Mouse (Mus musculus): ENCODE results near the gene Tmem44. TPM values are rescaled to one million over a fixed set of nuclear protein-coding genes. Genes with fewer than 3 reads are reported as not detected.

Gene Tmem44
- polyA plus RNA-seq (2014; fragmentation: Nextera tagmentation; extraction: Ambion mirVana), result 30.9 and 32.0 TPM in 2 replicates

DNA sequence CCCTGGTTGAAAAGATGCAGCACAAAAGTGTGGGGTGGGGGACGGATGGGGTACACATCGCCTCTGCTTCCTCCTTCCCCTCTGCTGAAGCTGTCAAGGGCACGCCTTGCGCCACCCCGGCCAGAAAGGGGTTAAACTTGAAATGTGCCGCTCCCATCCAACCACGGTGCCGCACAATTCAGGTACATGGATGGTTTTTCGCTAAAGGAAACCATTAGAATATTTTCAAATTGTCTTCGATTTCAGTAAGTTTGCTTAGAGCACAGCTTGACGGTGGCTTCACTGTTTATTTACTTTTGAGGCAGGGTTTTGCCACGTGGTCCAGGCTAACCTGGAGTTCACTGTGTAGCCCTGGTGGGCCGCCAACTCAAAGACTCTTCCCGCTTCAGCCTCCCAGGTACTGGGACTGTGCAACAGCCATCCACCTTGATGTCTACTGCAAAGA is at the start of gene Tmem44:
Tmem44 (minus strand) TSS at position 95 of the 445 bp plus-strand sequence.
- Histone ChIP-seq H3K4me3 (ENCODE audit: low read depth, low read length) (peak within 1 kb of the TSS; percentile 73), H3K27me3 (ENCODE audit: control insufficient read depth, insufficient read depth, low read length) (no peaks in the 10 kb centered on the region; the same call in 1 of the 2 replicates), H3K9ac (ENCODE audit: low read depth, low read length) (peak within 1 kb of the TSS; percentile 97), H3K36me3 (ENCODE audit: control insufficient read depth, insufficient read depth, low read length) (0 out of 2 replicates have a peak, but pooled peaks cover 6% of the 10 kb centered on the region), H3K27ac (ENCODE audit: low read depth, low read length) (peak within 1 kb of the TSS; percentile 31; the same call in 1 of the 2 replicates), H3K9me3 (ENCODE audit: control insufficient read depth, low read length) (0 out of 2 replicates have a peak, but pooled peaks cover 2% of the 10 kb centered on the region), H3K4me2 (replicated peaks; ENCODE audit: low read depth, low read length) (peak within 1 kb of the TSS; percentile 62), H3K4me1 (replicated peaks; ENCODE audit: control insufficient read depth, insufficient read depth, low read length) (no peaks in the 10 kb centered on the region; the same call in 1 of the 2 replicates)
- no peak for DNase-seq (ENCODE audit: low spot score)
- WGBS, result 8% methylated on average over 14 of the region's 14 CpGs
- peak; percentile 79 for ATAC-seq (ENCODE audit: low FRiP score)

DNA sequence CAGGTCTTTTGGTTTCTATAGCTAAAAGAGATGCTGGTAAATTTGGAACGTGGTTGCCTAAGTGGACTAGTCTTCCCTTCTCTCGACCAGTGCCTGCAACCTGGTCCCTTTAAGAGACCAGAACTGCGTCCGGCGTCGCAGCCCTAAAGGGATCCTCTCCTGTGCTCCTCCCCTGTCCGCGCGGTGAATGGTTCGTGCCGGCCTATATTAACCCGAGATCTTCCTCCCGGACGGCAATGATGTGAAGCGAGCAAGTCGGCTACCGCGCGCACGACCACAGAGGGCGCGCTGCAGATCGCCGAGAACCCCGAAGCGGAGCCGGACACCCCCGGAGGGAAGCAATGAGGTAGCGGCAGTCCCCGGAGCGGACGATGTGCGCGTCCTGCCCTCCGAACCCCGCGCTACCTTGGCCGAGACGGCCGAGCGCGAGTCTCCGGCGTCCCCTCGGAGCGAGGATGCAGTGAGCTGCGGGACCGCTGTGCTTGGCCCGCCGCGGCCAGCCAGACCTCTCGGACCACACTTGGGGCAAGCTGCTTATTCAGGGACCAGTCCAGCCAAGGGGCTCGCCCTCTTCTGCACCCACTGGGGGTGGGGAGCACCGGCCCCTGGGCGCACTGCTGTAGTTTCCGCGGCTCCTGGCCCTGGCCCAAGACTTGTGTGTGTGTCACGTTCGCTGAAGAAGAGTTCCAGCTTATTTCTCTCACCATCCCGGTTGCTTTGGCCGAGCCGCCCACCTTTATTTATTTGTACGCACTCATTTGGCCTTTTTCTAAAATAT is 49.0 kb upstream of the Tmem44 start, which contains the start of gene Fam43a:
Fam43a (plus strand) TSS at position 233 of the 778 bp plus-strand sequence.
- Histone ChIP-seq H3K4me1 (replicated peaks; ENCODE audit: control insufficient read depth, insufficient read depth, low read length) (peaks cover 10% of the 10 kb centered on the region), H3K4me2 (replicated peaks; ENCODE audit: low read depth, low read length) (peak within 1 kb of the TSS; percentile 89), H3K27ac (ENCODE audit: low read depth, low read length) (0 out of 2 replicates have a peak within 1 kb of the TSS, but pooled peaks have one; percentile 3), H3K4me3 (ENCODE audit: low read depth, low read length) (peak within 1 kb of the TSS; percentile 47), H3K9me3 (ENCODE audit: control insufficient read depth, low read length) (no peaks in the 10 kb centered on the region), H3K9ac (ENCODE audit: low read depth, low read length) (peak within 1 kb of the TSS; percentile 70), H3K36me3 (ENCODE audit: control insufficient read depth, insufficient read depth, low read length) (no peaks in the 10 kb centered on the region), H3K27me3 (ENCODE audit: control insufficient read depth, insufficient read depth, low read length) (peaks cover 14% of the 10 kb centered on the region)
- ATAC-seq (ENCODE audit: low FRiP score) (peak; percentile 77), DNase-seq (ENCODE audit: low spot score) (peak; percentile 91)
- WGBS, result under 1% methylated on average over 63 of the region's 63 CpGs

DNA sequence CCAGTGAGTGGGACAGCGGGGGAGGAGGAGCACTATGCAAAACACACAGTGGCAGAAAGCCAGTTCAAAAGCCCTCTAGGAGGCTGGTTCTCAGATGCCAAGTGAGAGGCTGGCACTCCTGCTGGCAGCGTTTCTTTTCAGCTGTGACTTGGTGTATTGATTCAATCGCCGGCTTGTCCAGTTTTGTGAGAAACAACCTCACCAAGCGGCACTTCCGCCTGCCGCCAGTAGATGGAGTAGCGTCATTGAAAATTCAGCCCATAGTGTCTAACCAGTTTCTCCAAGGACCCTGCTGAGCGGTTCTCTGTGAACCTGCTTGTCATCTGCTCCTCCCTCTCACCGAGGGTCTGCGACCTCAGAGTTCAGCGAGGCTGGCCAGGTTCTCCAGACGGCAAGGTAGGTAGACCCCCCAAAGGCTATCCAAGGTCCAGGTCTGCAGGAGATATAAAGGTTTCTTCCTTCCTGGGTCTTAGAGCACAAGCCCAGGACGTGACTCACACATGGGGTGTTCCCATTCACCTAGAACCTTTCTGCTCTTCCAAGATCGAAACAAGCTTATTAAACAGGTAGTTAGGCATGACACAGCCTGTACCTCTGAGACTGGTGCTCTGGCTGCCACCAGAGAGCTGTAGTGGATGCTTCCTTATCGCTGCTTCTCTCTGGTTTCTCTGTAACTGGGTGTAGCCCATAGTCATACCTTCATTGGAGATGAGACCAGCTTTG is 46.5 kb upstream of the Tmem44 start:
- Histone ChIP-seq H3K27ac (ENCODE audit: low read depth, low read length) (no peak overlapping the region), H3K9ac (ENCODE audit: low read depth, low read length) (no peak overlapping the region), H3K4me2 (replicated peaks; ENCODE audit: low read depth, low read length) (peak overlapping the region; percentile 11; the same call in 1 of the 2 replicates), H3K4me1 (replicated peaks; ENCODE audit: control insufficient read depth, insufficient read depth, low read length) (peaks cover 10% of the 10 kb centered on the region), H3K27me3 (ENCODE audit: control insufficient read depth, insufficient read depth, low read length) (peaks cover 14% of the 10 kb centered on the region), H3K4me3 (ENCODE audit: low read depth, low read length) (no peak overlapping the region), H3K9me3 (ENCODE audit: control insufficient read depth, low read length) (no peaks in the 10 kb centered on the region), H3K36me3 (ENCODE audit: control insufficient read depth, insufficient read depth, low read length) (no peaks in the 10 kb centered on the region)
- WGBS, result 10% methylated on average over 16 of the region's 16 CpGs
- DNase-seq (ENCODE audit: low spot score) (peak; percentile 94), ATAC-seq (ENCODE audit: low FRiP score) (peak; percentile 26; the same call in 1 of the 2 replicates)

DNA sequence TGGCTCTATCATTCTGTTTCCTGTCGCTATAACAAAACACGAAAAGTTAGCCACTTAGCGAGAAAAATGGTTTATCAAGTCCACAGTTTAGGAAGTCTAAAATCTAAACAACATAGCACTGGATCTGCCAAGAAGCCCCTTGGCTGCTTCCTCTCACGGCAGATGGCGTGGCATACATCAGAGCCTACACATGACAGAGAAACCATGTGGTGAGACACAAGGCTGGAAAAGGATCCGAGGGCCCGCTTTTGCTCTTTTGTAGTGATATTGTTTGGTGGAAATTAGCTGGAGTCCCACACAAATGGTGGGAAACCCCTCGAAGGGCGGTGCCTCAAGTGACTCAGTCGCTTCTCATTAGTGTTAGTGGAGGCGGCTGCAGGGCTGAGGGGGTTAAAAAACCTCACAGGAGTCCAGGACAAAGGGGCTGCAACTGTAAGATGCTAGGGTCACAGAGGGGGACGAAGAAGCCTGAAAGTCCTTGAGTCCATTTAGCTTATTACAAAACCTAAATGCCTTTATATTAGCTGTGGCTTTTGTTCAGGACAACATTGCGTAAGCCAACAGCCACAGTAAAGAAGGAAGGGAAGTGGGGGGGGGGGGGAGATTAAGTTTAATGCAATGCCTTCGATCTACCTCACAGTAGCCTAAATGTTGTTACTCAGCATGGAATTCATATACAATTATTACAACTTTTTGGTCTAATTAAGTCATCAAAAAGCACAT is 45.4 kb upstream of the Tmem44 start:
- 69% methylated on average over 14 of the region's 14 CpGs for WGBS

DNA sequence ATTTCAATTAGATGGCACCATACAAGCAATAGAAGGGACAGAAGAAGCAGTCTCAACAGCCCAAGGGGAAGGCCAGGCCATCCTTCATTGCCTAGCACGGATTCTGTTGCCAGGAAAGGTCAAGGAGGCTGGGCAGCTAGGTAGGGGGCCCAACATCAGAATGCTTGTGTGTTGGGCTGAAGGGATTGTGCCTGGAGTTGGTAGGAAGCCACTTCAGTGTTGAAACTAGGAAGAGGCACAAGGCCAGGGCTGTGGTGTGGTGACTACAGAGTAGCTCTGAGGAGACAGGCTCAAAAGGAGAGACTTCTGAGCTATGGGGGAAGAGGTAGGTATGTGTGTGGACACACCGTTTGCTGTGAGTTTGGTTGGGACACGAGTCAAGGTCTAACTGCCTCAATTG is 44.7 kb upstream of the Tmem44 start:
- DNase-seq (ENCODE audit: low spot score) (no peak), ATAC-seq (ENCODE audit: low FRiP score) (no peak)
- no peak overlapping the region for H3K4me3 ChIP-seq (ENCODE audit: low read depth, low read length)
- no peaks in the 10 kb centered on the region for H3K36me3 ChIP-seq (ENCODE audit: control insufficient read depth, insufficient read depth, low read length)
- H3K27me3 ChIP-seq (ENCODE audit: control insufficient read depth, insufficient read depth, low read length), result peaks cover under 1% of the 10 kb centered on the region
- no peak overlapping the region for H3K27ac ChIP-seq (ENCODE audit: low read depth, low read length)
- H3K9me3 ChIP-seq (ENCODE audit: control insufficient read depth, low read length), result no peaks in the 10 kb centered on the region
- H3K4me2 ChIP-seq (replicated peaks; ENCODE audit: low read depth, low read length), result no peak overlapping the region
- peaks cover 3% of the 10 kb centered on the region; the same call in 1 of the 2 replicates for H3K4me1 ChIP-seq (replicated peaks; ENCODE audit: control insufficient read depth, insufficient read depth, low read length)
- WGBS, result 50% methylated on average over 3 of the region's 3 CpGs
- no peak overlapping the region for H3K9ac ChIP-seq (ENCODE audit: low read depth, low read length)

More for the DNA sequence above, 45.4 kb upstream of the Tmem44 start:
- H3K9ac ChIP-seq (ENCODE audit: low read depth, low read length), result no peak overlapping the region
- peaks cover 7% of the 10 kb centered on the region for H3K27me3 ChIP-seq (ENCODE audit: control insufficient read depth, insufficient read depth, low read length)
- no peak for ATAC-seq (ENCODE audit: low FRiP score)
- H3K27ac ChIP-seq (ENCODE audit: low read depth, low read length), result no peak overlapping the region
- H3K4me3 ChIP-seq (ENCODE audit: low read depth, low read length), result no peak overlapping the region
- H3K36me3 ChIP-seq (ENCODE audit: control insufficient read depth, insufficient read depth, low read length), result no peaks in the 10 kb centered on the region
- H3K4me1 ChIP-seq (replicated peaks; ENCODE audit: control insufficient read depth, insufficient read depth, low read length), result peaks cover 5% of the 10 kb centered on the region
- DNase-seq (ENCODE audit: low spot score), result no peak
- no peak overlapping the region for H3K4me2 ChIP-seq (replicated peaks; ENCODE audit: low read depth, low read length)
- no peaks in the 10 kb centered on the region for H3K9me3 ChIP-seq (ENCODE audit: control insufficient read depth, low read length)

DNA sequence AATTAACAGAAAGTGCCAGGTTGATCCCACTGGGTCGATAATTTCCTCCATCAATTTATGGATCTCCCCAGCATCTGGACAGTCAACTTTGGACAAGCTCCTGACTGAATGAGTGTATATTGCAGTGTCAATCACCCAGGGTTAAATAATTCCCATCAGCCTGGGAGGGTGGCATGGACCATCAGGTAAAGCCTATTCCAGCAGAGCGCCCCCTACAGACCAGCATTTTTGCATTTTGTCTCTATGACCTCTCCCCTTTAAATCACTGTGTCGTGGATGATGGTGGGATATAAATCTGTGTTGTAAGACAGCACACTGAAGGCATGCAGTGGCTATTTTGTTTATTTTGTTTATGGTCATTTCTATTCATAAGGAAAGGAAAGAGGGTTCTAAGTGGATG is 41.3 kb upstream of the Tmem44 start:
- H3K4me1 ChIP-seq (replicated peaks; ENCODE audit: control insufficient read depth, insufficient read depth, low read length), result peaks cover 3% of the 10 kb centered on the region; the same call in 1 of the 2 replicates
- H3K4me2 ChIP-seq (replicated peaks; ENCODE audit: low read depth, low read length), result no peak overlapping the region
- H3K9ac ChIP-seq (ENCODE audit: low read depth, low read length), result no peak overlapping the region
- 50% methylated on average over 3 of the region's 3 CpGs for WGBS
- no peak overlapping the region for H3K4me3 ChIP-seq (ENCODE audit: low read depth, low read length)
- H3K27me3 ChIP-seq (ENCODE audit: control insufficient read depth, insufficient read depth, low read length), result no peaks in the 10 kb centered on the region
- H3K27ac ChIP-seq (ENCODE audit: low read depth, low read length), result no peak overlapping the region
- peak; percentile 22 for DNase-seq (ENCODE audit: low spot score)
- no peaks in the 10 kb centered on the region for H3K9me3 ChIP-seq (ENCODE audit: control insufficient read depth, low read length)
- H3K36me3 ChIP-seq (ENCODE audit: control insufficient read depth, insufficient read depth, low read length), result no peaks in the 10 kb centered on the region
- no peak for ATAC-seq (ENCODE audit: low FRiP score)

DNA sequence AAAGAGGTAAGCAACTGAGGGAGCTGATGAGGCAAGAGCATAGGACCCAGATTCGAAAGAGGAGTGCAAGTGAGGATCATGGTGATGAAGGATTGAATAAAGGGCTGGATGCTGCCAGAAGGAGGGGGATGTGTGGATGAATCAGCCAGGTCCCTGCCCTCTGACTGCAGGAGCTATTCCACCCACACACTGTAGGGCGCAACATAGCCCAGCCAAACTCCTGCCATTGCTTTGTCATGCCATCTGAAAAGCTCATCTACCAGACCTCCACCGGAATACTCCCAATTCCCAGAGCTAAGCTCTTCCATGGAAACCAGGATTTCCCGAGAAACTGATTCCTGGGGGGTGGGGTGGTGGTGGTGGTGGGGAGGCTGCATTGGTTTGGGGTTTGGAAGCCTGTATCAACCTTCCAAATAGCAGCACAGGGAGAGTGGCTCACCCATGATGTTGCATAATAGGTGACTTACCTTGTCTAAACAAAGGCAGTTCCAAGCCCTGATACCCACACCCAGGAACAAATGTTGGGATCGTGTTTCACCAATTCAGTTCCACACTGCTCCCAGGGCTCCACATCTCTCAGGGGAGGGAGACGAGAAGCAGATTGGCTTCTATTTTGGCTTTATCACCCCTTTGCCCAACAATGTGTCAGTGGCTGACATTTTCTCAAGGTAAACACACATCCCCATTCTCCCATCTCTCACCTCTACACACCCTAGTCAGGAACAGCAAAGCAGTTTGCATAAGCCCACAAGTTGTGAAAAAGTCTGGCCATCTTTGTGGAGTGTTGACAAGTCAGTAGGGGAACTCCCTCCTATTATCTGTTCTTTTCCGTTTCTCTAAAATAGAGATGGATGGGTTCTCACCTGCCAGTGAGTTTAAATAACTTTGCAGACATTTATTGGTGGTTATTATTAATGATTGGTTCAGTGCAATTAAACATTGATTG is 39.9 kb upstream of the Tmem44 start:
- DNase-seq (ENCODE audit: low spot score) (no peak), ATAC-seq (ENCODE audit: low FRiP score) (no peak)
- Histone ChIP-seq H3K4me3 (ENCODE audit: low read depth, low read length) (no peak overlapping the region), H3K4me1 (replicated peaks; ENCODE audit: control insufficient read depth, insufficient read depth, low read length) (no peaks in the 10 kb centered on the region; the same call in 1 of the 2 replicates), H3K36me3 (ENCODE audit: control insufficient read depth, insufficient read depth, low read length) (no peaks in the 10 kb centered on the region), H3K4me2 (replicated peaks; ENCODE audit: low read depth, low read length) (no peak overlapping the region), H3K9me3 (ENCODE audit: control insufficient read depth, low read length) (no peaks in the 10 kb centered on the region), H3K9ac (ENCODE audit: low read depth, low read length) (no peak overlapping the region), H3K27me3 (ENCODE audit: control insufficient read depth, insufficient read depth, low read length) (no peaks in the 10 kb centered on the region), H3K27ac (ENCODE audit: low read depth, low read length) (no peak overlapping the region)
- WGBS, result 45% methylated on average over 7 of the region's 7 CpGs
